Mouse (Mus musculus) hindbrain, embryonic 15.5 days (tissue): ENCODE measurements around the gene Coro6. TPM values are rescaled to one million over a fixed set of nuclear protein-coding genes. Genes with fewer than 3 reads are reported as not detected.

Experiments
- ATAC-seq: fragments of 200-750 bp; cut with Nextera tagmentation; 2 replicates; pipeline ENCODE4 v1.8.0; 2017; ENCODE audit warnings: low read depth, moderate number of reproducible peaks, moderate TSS enrichment; ENCODE audit not compliant: low FRiP score
- H3K27ac ChIP-seq: fragments of 300-500 bp; sonication (generic); replicated peaks from 2 replicates; pipeline ENCODE4 v1.5.1; 2015; ENCODE audit warnings: mild to moderate bottlenecking, inconsistent platforms
- H3K27me3 ChIP-seq: fragments of 300-500 bp; sonication (generic); 2 replicates; pipeline ENCODE4 v1.6.1; 2015; ENCODE audit warnings: control low read depth, inconsistent platforms
- H3K36me3 ChIP-seq: fragments of 300-500 bp; sonication (generic); 2 replicates; pipeline ENCODE4 v1.6.1; 2015; ENCODE audit warnings: control low read depth, inconsistent platforms
- H3K4me1 ChIP-seq: fragments of 300-500 bp; sonication (generic); replicated peaks from 2 replicates; pipeline ENCODE4 v1.6.1; 2015; ENCODE audit warnings: control low read depth, inconsistent platforms
- H3K4me2 ChIP-seq: fragments of 300-500 bp; sonication (generic); 2 replicates; pipeline ENCODE4 v1.6.1; 2015; ENCODE audit warnings: moderate library complexity, mild to moderate bottlenecking, inconsistent platforms
- H3K4me3 ChIP-seq: fragments of 300-500 bp; sonication (generic); 2 replicates; pipeline ENCODE4 v1.5.1; 2015; ENCODE audit warnings: mild to moderate bottlenecking, inconsistent platforms
- H3K9ac ChIP-seq: fragments of 300-500 bp; sonication (generic); 2 replicates; pipeline ENCODE4 v1.6.1; 2015; ENCODE audit warnings: inconsistent platforms
- H3K9me3 ChIP-seq: fragments of 300-500 bp; sonication (generic); 2 replicates; pipeline ENCODE4 v1.6.1; 2016; ENCODE audit warnings: control low read depth, inconsistent platforms
- WGBS: fragments of 180-500 bp; shearing (Covaris S2); methylation state at CpG from one replicate; pipeline ENCODE4 v1.1.7; 2015; 5-methylcytosine and 5-hydroxymethylcytosine counted together
- polyA plus RNA-seq: library from polyadenylated mRNA; unstranded; fragments of >200 nt; fragmentation: Nextera tagmentation; extraction: Ambion mirVana; gene quantifications from 2 replicates; pipeline ENCODE4 v1.2.1, GENCODE M21; 2015

Gene Coro6
- polyA plus RNA-seq, 1 experiment from 2014 or later, result 0.99 TPM

DNA sequence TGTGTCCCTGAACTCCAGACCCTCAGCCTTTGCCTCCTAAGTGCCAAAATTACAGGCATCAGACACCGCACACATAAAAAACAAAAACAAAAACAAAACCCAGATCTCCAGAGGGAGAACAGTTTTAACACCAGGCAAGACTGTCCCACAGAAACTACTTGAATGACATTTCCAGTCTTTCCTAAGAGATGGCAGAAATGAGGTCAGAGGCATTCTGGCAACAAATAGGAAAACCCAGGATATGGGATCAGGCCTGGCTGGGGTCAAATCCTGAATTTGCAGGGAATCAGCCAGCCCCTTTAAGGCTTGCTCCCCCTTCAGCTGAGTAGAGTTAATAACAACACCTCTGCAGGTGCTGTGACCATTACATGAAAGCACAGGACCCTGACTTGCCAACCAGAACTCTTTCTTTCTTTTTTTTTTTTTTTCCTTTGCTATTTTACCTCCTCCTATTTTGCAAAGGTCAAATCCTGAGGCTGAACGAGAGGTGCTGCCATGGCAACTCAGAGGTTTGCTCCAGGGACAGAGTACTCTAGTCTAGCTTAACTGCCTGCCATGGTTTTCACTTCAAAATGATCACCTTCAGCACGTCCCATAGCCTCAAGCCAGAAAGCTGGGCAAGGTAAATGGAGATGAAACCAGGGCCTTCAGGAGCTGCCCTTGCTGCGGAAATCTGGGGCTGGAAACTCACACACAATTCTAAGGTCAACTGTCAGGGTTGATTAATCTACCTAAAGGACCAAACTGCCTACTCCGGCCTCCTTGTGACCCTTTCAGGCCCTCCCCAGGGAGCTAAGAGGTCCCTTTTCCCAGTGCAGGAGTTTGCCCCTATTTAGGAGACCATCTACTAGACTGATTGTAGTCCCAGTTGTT is 54.6 kb downstream of the Coro6 start:
- 47% methylated on average over 5 of the region's 5 CpGs for WGBS
- Histone ChIP-seq H3K27ac (no peak overlapping the region), H3K27me3 (peaks cover 15% of the 10 kb centered on the region; the same call in 1 of the 2 replicates), H3K9ac (no peak overlapping the region), H3K4me3 (no peak overlapping the region), H3K9me3 (no peaks in the 10 kb centered on the region), H3K4me1 (peaks cover 41% of the 10 kb centered on the region), H3K36me3 (no peaks in the 10 kb centered on the region), H3K4me2 (no peak overlapping the region)
- no peak for ATAC-seq

DNA sequence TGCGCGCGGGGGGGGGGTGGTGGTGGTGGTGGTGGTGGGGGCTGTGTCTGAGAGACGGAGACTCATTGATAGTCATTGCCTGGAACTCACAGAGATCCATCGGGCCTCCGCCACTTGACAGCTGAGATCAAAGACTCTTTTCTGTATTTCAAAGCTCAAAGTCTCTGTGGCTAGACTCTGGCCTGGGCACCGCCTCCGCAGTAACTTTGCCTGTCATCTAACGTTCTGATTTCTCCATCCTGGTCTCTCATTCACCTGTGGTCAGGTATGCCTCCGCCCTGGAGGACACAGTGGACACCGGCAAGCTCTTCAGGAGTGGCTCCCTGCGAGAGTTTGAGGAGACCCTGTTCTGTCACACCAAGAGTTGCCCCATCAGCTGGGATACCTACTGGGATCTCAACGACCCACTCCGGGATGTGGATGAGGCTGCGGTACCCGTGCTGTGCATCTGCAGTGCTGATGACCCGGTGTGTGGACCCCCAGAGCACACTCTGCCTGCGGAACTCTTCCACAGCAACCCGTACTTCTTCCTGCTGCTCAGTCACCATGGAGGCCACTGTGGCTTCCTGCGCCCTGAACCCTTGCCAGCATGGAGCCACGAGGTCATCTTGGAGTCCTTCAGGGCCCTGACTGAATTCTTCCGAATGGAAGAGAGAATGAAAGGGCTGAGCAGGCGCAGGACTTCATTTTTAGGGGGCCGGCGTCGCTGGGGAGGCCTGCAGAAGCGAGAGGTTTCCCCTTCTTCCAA is 56.0 kb downstream of the Coro6 start:
- H3K36me3 ChIP-seq, result no peaks in the 10 kb centered on the region
- H3K27me3 ChIP-seq, result peaks cover 15% of the 10 kb centered on the region; the same call in 1 of the 2 replicates
- H3K4me2 ChIP-seq, result no peak overlapping the region
- H3K4me3 ChIP-seq, result no peak overlapping the region
- no peak overlapping the region; the same call in 1 of the 2 replicates for H3K27ac ChIP-seq
- ATAC-seq, result no peak
- peaks cover 32% of the 10 kb centered on the region for H3K4me1 ChIP-seq
- WGBS, result 76% methylated on average over 26 of the region's 27 CpGs
- no peaks in the 10 kb centered on the region for H3K9me3 ChIP-seq
- no peak overlapping the region for H3K9ac ChIP-seq

DNA sequence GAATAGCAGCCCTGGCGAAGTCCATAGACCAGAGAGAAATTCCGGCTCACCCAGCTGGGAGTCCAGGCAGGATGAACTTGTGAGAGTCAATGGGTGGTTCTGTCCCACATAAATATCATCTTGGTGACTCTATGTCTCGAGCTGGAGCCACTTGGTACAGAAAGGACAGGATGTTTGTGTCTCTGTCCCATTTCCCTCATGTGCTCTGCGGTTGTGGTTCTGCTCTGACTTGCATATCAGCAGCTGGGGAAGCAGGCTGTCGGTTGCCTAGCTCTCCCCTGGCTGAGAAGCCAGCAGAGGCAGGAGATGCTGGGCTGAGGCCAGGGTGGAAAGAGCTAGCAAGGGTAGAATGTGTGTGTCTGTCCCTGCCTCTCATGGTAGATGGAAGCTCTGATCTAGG is 56.8 kb downstream of the Coro6 start, which contains the start of gene Gm10392:
Gene Gm10392, minus strand, starts transcription at position 156 of the 400 bp plus-strand sequence.
- Histone ChIP-seq H3K4me2 (no peak within 1 kb of the TSS), H3K27me3 (peaks cover 15% of the 10 kb centered on the region; the same call in 1 of the 2 replicates), H3K36me3 (no peaks in the 10 kb centered on the region), H3K27ac (no peak within 1 kb of the TSS; the same call in 1 of the 2 replicates), H3K4me1 (peaks cover 25% of the 10 kb centered on the region), H3K9ac (no peak within 1 kb of the TSS), H3K9me3 (no peaks in the 10 kb centered on the region), H3K4me3 (no peak within 1 kb of the TSS)
- no peak for ATAC-seq
- 77% methylated on average over 5 of the region's 5 CpGs for WGBS

Other genes starting within 250 kb of the Coro6 start
- gene Ssh2, start 246.1 kb upstream of the Coro6 start, polyA plus RNA-seq, result 15.1 and 17.3 TPM in 2 replicates
- 36.6 and 50.7 TPM in 2 replicates for gene Ankrd13b, start 27.3 kb downstream of the Coro6 start, polyA plus RNA-seq
- gene Git1, start 31.2 kb downstream of the Coro6 start, polyA plus RNA-seq, result 16.4 and 18.1 TPM in 2 replicates
- 2.7 TPM in 2 replicates for gene Abhd15, start 52.7 kb downstream of the Coro6 start, polyA plus RNA-seq
- 16.8 and 19.6 TPM in 2 replicates for gene Trp53i13, start 53.6 kb downstream of the Coro6 start, polyA plus RNA-seq
- gene Gm10392, start 56.8 kb downstream of the Coro6 start, polyA plus RNA-seq, result 0.12 and 0.16 TPM in 2 replicates
- 20.3 and 20.8 TPM in 2 replicates for gene Taok1, start 145.4 kb downstream of the Coro6 start, polyA plus RNA-seq
- 3.2 and 4.8 TPM in 2 replicates for gene Nufip2, start 223.7 kb downstream of the Coro6 start, polyA plus RNA-seq